Mouse (Mus musculus) midbrain, embryonic 15.5 days (tissue): ENCODE measurements around the gene Hist1h3f. TPM values are rescaled to one million over a fixed set of nuclear protein-coding genes. Genes with fewer than 3 reads are reported as not detected.
A peak's percentile ranks its signal among the peaks of the same experiment; 100 is the strongest.

Source experiments
- ATAC-seq: fragments of 200-750 bp; cut with Nextera tagmentation; replicated peaks from 2 replicates; pipeline ENCODE4 v1.8.0; 2017; ENCODE audit warnings: moderate TSS enrichment
- H3K27ac ChIP-seq: fragments of 300-500 bp; sonication (generic); 2 replicates; pipeline ENCODE4 v1.5.1; 2015; ENCODE audit warnings: mild to moderate bottlenecking, inconsistent platforms
- H3K27me3 ChIP-seq: fragments of 300-500 bp; sonication (generic); replicated peaks from 2 replicates; pipeline ENCODE4 v1.6.1; 2015; ENCODE audit warnings: inconsistent platforms
- H3K36me3 ChIP-seq: fragments of 300-500 bp; sonication (generic); replicated peaks from 2 replicates; pipeline ENCODE4 v1.6.1; 2015; ENCODE audit warnings: inconsistent platforms
- H3K4me1 ChIP-seq: fragments of 300-500 bp; sonication (generic); 2 replicates; pipeline ENCODE4 v1.6.1; 2015; ENCODE audit warnings: inconsistent platforms
- H3K4me2 ChIP-seq: fragments of 300-500 bp; sonication (generic); 2 replicates; pipeline ENCODE4 v1.6.1; 2015; ENCODE audit warnings: inconsistent platforms, mild to moderate bottlenecking, moderate library complexity
- H3K4me3 ChIP-seq: fragments of 300-500 bp; sonication (generic); 2 replicates; pipeline ENCODE4 v1.5.1; 2015; ENCODE audit warnings: mild to moderate bottlenecking, inconsistent platforms
- H3K9ac ChIP-seq: fragments of 300-500 bp; sonication (generic); 2 replicates; pipeline ENCODE4 v1.6.1; 2015; ENCODE audit warnings: mild to moderate bottlenecking, inconsistent platforms
- H3K9me3 ChIP-seq: fragments of 300-500 bp; sonication (generic); 2 replicates; pipeline ENCODE4 v1.6.1; 2016; ENCODE audit warnings: inconsistent platforms
- WGBS: fragments of 180-500 bp; shearing (Covaris S2); methylation state at CpG from one replicate; pipeline ENCODE4 v1.1.7; 2015; ENCODE audit warnings: mixed read lengths; 5-methylcytosine and 5-hydroxymethylcytosine counted together
- polyA plus RNA-seq: library from polyadenylated mRNA; unstranded; fragments of >200 nt; fragmentation: Nextera tagmentation; extraction: Ambion mirVana; gene quantifications from 2 replicates; pipeline ENCODE4 v1.2.1, GENCODE M21; 2015

Gene Hist1h3f
- polyA plus RNA-seq, 1 experiment from 2014 or later: 0.27 TPM

DNA sequence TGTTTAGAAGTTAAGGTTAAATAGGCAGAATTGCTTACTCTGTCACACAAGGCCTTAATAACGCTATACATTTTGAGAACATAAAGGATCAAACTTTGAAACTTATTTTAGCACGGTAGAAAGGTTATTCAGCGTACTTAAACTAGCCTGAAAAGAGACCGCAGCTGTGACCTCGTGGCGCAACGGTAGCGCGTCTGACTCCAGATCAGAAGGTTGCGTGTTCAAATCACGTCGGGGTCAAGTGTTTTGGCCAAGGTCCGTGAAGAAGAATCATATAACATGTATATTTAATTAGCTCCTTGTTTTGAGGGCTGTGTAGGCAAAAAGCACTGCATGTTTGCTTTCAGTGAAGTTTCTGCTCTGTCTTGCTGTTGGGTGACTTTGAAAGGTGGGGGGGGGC lies 37.5 kb upstream of the Hist1h3f start:
- peaks cover 6% of the 10 kb centered on the region for H3K4me1 ChIP-seq
- H3K27ac ChIP-seq: no peak overlapping the region
- no peaks in the 10 kb centered on the region for H3K36me3 ChIP-seq
- peaks cover 8% of the 10 kb centered on the region; the same call in 1 of the 2 replicates for H3K27me3 ChIP-seq
- no peak overlapping the region for H3K4me3 ChIP-seq
- peak overlapping the region; percentile 32; the same call in 1 of the 2 replicates for H3K4me2 ChIP-seq
- 7% methylated on average over 13 of the region's 13 CpGs for WGBS
- no peak for ATAC-seq
- no peak overlapping the region for H3K9ac ChIP-seq
- no peaks in the 10 kb centered on the region for H3K9me3 ChIP-seq

DNA sequence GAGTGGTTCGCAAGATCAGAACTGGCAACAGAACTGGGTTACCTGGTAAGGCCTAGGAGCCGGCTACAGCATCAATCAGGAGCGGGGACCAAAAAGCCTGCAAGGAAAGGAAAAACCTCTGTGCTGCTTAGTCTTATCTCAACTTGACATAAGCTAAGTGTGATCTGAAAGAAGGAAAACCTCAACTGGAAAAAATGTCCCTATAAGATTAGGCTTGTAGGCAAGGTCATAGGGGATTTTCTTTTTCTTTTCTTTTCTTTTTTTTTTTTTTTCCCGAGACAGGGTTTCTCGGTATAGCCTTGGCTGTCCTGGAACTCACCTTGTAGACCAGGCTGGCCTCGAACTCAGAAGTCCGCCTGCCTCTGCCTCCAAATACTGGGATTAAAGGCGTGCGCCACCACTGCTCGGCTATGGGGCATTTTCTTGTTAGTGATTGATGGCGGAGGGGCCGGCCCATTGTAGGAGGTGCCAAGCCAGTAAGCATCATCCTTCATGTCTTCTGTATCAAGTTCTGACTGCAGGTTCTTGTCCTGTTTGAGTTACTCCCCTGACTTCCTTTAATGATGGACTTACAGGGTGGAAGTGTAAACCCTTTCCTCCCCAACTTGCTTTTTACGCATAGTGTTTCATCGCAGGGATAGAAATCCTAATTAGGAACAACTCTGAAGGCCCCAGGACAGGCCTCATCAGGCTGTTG lies 36.9 kb upstream of the Hist1h3f start:
- no peaks in the 10 kb centered on the region for H3K36me3 ChIP-seq
- WGBS: 20% methylated on average over 14 of the region's 14 CpGs
- H3K9ac ChIP-seq: no peak overlapping the region
- H3K4me1 ChIP-seq: peaks cover 6% of the 10 kb centered on the region
- H3K27ac ChIP-seq: no peak overlapping the region
- no peaks in the 10 kb centered on the region for H3K9me3 ChIP-seq
- peaks cover 8% of the 10 kb centered on the region; the same call in 1 of the 2 replicates for H3K27me3 ChIP-seq
- 0 out of 2 replicates have a peak overlapping the region, but pooled peaks have one; percentile 32 for H3K4me2 ChIP-seq
- no peak overlapping the region for H3K4me3 ChIP-seq
- no peak for ATAC-seq

DNA sequence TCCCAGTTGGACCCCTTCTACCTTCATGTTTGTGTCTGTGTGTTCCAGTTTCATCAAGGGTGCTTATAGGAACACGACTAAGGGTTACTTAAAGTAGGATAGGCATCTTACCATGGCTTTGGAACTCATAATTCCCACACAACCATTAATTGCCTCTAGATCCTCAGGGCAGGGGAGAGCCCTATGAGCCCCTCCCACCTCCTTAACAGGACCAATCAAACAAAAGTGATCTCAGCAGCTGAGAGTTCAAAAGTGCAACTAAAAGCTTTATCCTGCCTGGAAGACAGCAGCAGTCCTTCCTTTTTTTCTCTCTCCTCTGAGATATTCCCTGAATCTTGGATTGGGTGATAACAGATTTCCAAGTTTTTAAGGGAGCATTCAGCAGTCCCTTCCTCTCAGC lies 33.7 kb upstream of the Hist1h3f start:
- no peak for ATAC-seq
- peaks cover 8% of the 10 kb centered on the region; the same call in 1 of the 2 replicates for H3K27me3 ChIP-seq
- H3K36me3 ChIP-seq: no peaks in the 10 kb centered on the region
- H3K4me2 ChIP-seq: no peak overlapping the region
- WGBS: 61% methylated on average over 1 of the region's 1 CpGs
- H3K9ac ChIP-seq: no peak overlapping the region
- no peak overlapping the region for H3K4me3 ChIP-seq
- peaks cover 6% of the 10 kb centered on the region; the same call in 1 of the 2 replicates for H3K4me1 ChIP-seq
- no peaks in the 10 kb centered on the region for H3K9me3 ChIP-seq
- no peak overlapping the region for H3K27ac ChIP-seq

DNA sequence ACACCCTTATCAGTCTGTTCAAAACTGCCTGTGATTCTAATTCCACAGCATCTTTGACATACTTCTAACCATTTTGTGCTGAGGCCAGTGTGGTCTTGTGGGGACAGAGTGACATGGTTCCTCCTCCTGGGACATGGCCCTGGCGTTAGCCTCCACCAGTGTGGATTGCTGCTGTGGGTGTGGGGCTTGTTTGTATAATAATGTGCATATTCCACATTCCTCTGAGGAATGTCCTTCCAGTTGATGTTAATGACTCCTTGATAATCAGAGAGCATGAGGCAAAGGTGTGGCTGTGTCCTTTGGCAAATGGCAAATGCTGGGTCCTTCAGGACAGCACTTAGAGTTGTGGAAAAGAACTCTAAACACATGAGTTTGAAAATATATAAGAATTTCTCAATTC lies 30.3 kb upstream of the Hist1h3f start:
- H3K4me2 ChIP-seq: no peak overlapping the region
- H3K4me1 ChIP-seq: peaks cover 7% of the 10 kb centered on the region; the same call in 1 of the 2 replicates
- no peak for ATAC-seq
- 93% methylated on average over 1 of the region's 1 CpGs for WGBS
- H3K27me3 ChIP-seq: no peaks in the 10 kb centered on the region
- H3K27ac ChIP-seq: no peak overlapping the region
- no peak overlapping the region for H3K4me3 ChIP-seq
- no peak overlapping the region for H3K9ac ChIP-seq
- no peaks in the 10 kb centered on the region for H3K9me3 ChIP-seq
- no peaks in the 10 kb centered on the region for H3K36me3 ChIP-seq

DNA sequence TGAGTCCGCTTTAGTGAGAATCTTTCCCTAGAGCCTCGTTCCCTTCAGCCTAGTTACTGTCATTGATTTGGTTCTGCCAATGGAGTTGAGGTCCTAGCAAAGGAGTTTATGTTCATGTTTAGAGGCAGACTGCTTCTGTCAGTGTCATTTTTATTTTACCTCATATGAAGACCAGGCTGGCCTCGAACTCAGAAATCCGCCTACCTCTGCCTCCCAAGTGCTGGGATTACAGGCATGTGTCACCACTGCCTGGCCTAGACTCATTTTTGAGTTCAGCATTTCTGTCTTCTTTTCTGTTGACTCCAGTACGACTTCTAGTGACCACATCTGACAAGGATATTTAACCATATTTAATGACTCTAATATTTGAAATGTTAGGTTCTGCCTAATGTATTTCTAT lies 28.6 kb upstream of the Hist1h3f start:
- Histone ChIP-seq H3K9ac (no peak overlapping the region), H3K4me3 (no peak overlapping the region), H3K4me1 (peaks cover 11% of the 10 kb centered on the region; the same call in 1 of the 2 replicates), H3K36me3 (no peaks in the 10 kb centered on the region), H3K4me2 (no peak overlapping the region), H3K27ac (no peak overlapping the region), H3K9me3 (no peaks in the 10 kb centered on the region), H3K27me3 (no peaks in the 10 kb centered on the region)
- no peak for ATAC-seq
- 70% methylated on average over 5 of the region's 5 CpGs for WGBS

DNA sequence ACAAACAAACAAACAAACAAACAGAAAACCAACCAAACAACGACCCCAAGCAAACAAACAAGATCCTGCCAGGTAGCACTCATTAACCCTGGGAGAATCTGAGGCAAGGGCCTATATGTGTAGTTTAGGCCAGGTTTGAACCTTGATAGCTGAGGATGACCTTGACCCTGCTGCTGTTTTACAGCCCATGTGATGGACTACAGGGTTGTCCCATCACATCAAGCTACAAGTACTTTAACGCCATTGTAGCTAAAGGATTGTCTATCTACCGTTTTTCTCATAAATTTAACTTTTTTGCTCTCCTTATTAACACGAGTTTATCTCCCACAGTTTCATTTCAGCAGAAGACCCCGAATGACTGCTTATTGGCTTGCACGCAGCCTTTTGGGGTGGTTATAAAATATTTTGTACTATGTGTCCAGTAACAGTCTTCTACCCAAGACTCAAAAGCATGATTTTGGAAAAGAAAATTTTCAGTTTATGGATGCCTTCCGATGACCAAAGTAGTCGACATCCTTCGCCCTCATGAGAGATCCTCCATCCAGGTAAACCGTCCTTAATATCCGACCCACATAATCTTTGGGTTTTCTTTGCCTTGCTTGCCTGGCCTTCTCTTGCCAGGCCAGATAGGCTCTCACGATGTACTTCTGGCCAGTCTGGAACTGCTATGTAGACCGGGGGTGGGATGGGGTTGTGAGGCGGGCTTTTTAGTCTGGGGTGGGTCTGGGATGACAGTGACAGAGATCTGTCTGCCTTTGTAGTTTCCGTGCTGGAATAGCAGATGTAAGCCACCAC lies 27.8 kb upstream of the Hist1h3f start:
- H3K4me3 ChIP-seq: peak overlapping the region; percentile 42
- H3K27me3 ChIP-seq: no peaks in the 10 kb centered on the region
- H3K4me2 ChIP-seq: peak overlapping the region; percentile 67
- H3K36me3 ChIP-seq: no peaks in the 10 kb centered on the region
- H3K9ac ChIP-seq: 0 out of 2 replicates have a peak overlapping the region, but pooled peaks have one; percentile 33
- H3K4me1 ChIP-seq: peaks cover 11% of the 10 kb centered on the region; the same call in 1 of the 2 replicates
- WGBS: 55% methylated on average over 15 of the region's 15 CpGs
- no peak for ATAC-seq
- H3K27ac ChIP-seq: no peak overlapping the region
- H3K9me3 ChIP-seq: no peaks in the 10 kb centered on the region

DNA sequence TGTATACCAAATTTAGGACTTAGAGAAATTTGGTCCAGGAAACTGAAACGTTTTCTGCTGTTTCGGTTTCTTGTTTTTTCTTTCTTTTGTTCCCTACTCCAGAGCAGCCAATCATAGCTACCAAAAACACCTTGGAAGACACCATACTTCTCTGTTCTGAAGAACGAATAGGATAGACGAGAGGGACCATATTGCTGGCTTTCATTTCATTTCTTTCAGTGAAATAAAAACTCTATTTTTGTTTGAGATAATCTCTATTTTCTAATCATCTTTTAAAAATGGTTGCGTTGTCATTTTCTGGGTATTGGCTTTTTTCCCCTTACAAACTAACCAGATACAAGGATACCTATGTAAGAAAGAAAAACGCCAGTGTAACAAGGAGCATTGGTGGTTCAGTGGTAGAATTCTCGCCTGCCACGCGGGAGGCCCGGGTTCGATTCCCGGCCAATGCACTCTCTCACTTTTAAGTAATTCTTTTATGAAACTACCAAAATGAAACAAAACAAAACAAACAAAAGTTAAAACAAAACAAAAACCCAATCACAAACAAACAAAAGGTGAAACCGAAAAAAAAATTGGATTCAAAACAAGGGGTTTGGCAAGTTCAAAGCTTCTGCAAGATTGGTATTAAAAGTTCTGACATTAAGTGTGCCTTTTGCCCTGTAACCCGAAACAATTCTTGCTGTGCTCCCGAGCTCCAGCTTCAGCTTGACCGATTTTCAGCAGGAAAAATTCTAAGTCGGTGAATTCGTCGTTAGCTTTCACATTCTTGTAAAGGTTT lies 26.8 kb upstream of the Hist1h3f start:
- Histone ChIP-seq H3K9me3 (no peaks in the 10 kb centered on the region), H3K4me3 (peak overlapping the region; percentile 42), H3K27me3 (no peaks in the 10 kb centered on the region), H3K27ac (peak overlapping the region; percentile 50; the same call in 1 of the 2 replicates), H3K36me3 (no peaks in the 10 kb centered on the region), H3K4me2 (peak overlapping the region; percentile 67), H3K4me1 (peaks cover 11% of the 10 kb centered on the region; the same call in 1 of the 2 replicates), H3K9ac (no peak overlapping the region)
- under 1% methylated on average over 19 of the region's 19 CpGs for WGBS
- peak; percentile 77 for ATAC-seq

DNA sequence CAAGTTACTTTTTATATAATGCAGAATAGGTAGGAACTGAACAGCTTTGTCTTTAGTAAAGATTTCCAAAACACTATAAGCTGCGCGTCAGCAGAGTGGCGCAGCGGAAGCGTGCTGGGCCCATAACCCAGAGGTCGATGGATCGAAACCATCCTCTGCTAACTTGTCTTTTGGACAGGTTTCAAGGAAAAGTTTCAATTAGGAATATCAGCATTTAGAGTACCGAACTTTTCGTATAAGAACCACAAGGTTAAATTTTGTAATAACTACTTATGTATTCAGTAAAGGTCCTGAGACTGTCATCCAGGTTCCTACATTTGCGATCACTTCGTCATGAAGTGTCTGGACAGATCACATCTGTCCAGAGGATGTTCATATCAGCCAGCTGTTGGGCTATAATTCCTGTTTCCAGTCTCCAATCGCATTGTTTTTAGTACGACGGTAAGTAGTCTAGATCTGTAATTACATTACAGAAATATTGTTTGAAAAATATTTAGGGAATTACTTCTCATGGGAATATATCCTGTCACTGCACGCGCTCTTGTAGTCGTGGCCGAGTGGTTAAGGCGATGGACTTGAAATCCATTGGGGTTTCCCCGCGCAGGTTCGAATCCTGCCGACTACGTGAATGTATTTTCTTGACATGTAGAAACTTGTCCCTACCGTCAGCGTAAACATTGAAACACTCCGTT lies 26.1 kb upstream of the Hist1h3f start:
- H3K36me3 ChIP-seq: no peaks in the 10 kb centered on the region
- H3K4me2 ChIP-seq: peak overlapping the region; percentile 67
- H3K4me1 ChIP-seq: peaks cover 11% of the 10 kb centered on the region; the same call in 1 of the 2 replicates
- H3K9ac ChIP-seq: no peak overlapping the region
- peak overlapping the region; percentile 13; the same call in 1 of the 2 replicates for H3K27ac ChIP-seq
- no peaks in the 10 kb centered on the region for H3K27me3 ChIP-seq
- H3K9me3 ChIP-seq: no peaks in the 10 kb centered on the region
- peak overlapping the region; percentile 42 for H3K4me3 ChIP-seq
- ATAC-seq: peak; percentile 91
- under 1% methylated on average over 27 of the region's 27 CpGs for WGBS

DNA sequence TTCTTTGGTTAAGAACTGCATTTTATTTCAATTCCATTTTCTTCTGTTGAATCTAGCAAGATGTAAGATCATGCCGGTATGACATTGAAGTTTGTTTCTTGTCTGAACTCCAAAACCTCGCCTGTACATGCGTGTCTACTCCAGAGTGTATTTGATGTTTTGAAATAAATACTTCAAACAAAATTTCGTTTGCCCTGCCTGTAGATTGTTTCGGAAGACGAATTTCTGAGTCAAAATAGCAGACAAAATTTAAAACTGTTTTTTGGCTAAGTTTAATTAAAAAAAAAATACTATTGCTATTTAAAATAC lies 25.6 kb upstream of the Hist1h3f start:
- WGBS: under 1% methylated on average over 6 of the region's 6 CpGs
- Histone ChIP-seq H3K36me3 (no peaks in the 10 kb centered on the region), H3K27me3 (no peaks in the 10 kb centered on the region), H3K9me3 (no peaks in the 10 kb centered on the region), H3K9ac (no peak overlapping the region), H3K27ac (no peak overlapping the region), H3K4me1 (peaks cover 11% of the 10 kb centered on the region; the same call in 1 of the 2 replicates), H3K4me3 (peak overlapping the region; percentile 42), H3K4me2 (peak overlapping the region; percentile 67)
- no peak for ATAC-seq

DNA sequence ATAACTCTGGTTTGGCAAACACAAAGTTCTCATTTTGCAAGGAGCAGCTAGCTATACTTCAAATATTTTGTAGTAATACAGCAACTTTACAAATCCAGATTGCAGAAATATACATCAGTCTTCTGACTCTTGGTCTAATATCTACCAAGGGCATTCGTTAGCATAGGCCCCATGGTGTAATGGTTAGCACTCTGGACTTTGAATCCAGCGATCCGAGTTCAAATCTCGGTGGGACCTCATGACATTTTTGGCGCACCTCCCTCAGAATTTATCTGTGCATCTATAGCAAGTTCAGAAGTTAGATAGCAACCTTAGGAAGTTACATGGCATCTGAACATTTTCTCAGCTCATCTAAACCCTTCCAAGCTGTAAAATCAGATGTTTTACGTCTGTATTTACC lies 25.0 kb upstream of the Hist1h3f start:
- 0% methylated on average over 6 of the region's 6 CpGs for whole genome bisulfite sequencing
- H3K4me2 ChIP-seq: peak overlapping the region; percentile 67
- H3K27ac ChIP-seq: peak overlapping the region; percentile 60
- H3K9me3 ChIP-seq: no peaks in the 10 kb centered on the region
- H3K4me3 ChIP-seq: peak overlapping the region; percentile 42
- peaks cover 11% of the 10 kb centered on the region; the same call in 1 of the 2 replicates for H3K4me1 ChIP-seq
- no peak overlapping the region for H3K9ac ChIP-seq
- ATAC-seq: 0 out of 2 replicates have a peak, but pooled peaks have one; percentile 31
- H3K36me3 ChIP-seq: no peaks in the 10 kb centered on the region
- H3K27me3 ChIP-seq: no peaks in the 10 kb centered on the region

DNA sequence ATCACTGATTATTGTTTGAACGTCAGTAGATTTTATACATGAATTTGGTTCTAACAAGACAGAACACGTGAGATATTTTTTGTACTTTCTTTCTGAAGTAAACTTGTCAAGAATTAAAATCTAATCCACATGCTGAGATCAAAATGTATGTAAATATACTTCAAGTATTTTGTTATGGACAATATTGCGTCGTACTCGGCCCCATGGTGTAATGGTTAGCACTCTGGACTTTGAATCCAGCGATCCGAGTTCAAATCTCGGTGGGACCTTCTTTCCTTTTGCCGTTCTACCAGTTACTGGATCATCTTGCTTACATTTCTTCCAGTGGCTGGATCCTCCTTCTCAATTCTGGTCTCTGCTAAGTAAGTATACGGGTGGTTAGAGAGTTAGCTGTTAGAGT lies 24.4 kb upstream of the Hist1h3f start:
- whole genome bisulfite sequencing: under 1% methylated on average over 10 of the region's 10 CpGs
- ATAC-seq: peak; percentile 47; the same call in 1 of the 2 replicates
- H3K27ac ChIP-seq: peak overlapping the region; percentile 60; the same call in 1 of the 2 replicates

More for the DNA sequence above, 24.4 kb upstream of the Hist1h3f start:
- peak overlapping the region; percentile 67 for H3K4me2 ChIP-seq
- H3K4me3 ChIP-seq: peak overlapping the region; percentile 42
- H3K36me3 ChIP-seq: no peaks in the 10 kb centered on the region
- no peaks in the 10 kb centered on the region for H3K27me3 ChIP-seq
- H3K4me1 ChIP-seq: peaks cover 11% of the 10 kb centered on the region; the same call in 1 of the 2 replicates
- H3K9ac ChIP-seq: no peak overlapping the region
- no peaks in the 10 kb centered on the region for H3K9me3 ChIP-seq
